Mouse (Mus musculus) layer of hippocampus, adult 8-10 months (tissue): Measurements from ENCODE around the gene 1500009L16Rik. TPM values are rescaled to one million over a fixed set of nuclear protein-coding genes. Genes with fewer than 3 reads are reported as not detected.

Source experiments
- DNase-seq, 2 experiments: peaks; one replicate each; pipeline ENCODE4 v3.0.0; 2022; ENCODE audit warnings: low spot score in 2 of 2
- total RNA-seq, 4 experiments: library from RNA; stranded (reverse); gene quantifications; 2 replicates each; pipeline ENCODE4 v1.2.4; 2022

1500009L16Rik gene
- total RNA-seq = 10 to 100 TPM; 20.7 to 28.2 (median 21.5) TPM

DNA sequence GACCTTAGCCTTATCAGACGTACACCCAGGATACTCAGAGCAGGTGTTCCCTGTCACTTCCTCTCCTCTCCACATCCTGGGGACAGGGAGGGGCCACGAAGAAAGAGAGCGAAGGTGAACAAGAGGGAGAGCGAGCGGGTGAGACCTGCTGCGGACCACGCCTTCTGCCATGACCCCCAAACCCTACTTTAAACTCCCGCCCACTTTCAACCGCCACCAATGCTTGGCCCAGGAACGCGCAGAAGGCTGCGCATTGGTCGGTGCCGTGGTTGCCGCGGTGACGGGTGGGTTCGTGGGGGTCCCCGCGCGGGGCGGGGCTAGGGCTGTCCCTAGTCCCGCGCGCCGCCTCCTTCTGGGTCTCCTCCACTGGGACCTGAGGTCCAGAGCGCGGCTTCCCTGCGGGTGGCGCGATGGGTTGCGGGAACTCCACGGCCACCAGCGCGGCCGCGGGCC is at the start of gene 1500009L16Rik:
Gene 1500009L16Rik, plus strand, starts transcription at position 287 of the 453 bp plus-strand sequence.
- DNase-seq = peak; percentile 38 to 46

DNA sequence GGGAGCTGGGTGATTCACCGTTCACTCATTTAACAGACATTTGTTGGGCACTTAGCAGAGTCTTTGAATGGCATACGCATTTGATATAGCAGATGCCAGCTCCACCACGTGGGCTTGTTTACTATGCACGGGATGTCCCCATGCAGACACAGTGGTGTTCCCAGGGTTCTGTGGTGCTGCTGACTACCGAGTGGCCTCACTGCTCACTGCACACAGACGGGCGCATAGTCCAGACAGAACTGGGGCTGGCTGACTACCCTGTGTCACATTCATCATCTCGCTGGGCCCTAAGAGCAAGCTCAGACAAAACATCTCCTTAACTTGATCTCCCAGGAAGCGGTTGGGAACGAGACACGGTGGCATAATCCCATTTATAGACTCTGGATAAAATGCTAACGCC is 41.3 kb upstream of the 1500009L16Rik start:
- DNase-seq = peak in 1 of 2 experiments; percentile 21

DNA sequence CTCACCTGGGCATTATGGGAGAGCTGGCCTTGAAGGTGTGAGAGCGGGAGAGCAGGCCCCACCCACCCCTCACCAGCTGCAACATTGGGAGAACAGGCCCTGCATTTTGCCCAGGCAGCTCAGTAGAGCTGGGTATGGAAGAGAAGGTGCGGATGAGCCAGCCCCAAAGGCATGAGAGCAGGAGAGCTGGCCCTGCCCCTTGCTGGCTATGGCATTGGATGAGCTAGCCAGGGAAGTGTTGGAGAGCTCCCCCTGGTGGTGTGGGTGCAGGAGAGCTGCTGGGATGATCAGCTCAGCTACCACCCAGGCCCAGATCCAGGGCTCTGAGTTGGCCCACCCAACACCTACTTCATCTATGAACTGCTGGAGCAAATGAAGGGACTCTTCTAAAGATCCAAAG is 34.5 kb upstream of the 1500009L16Rik start:
- no peak for DNase-seq

DNA sequence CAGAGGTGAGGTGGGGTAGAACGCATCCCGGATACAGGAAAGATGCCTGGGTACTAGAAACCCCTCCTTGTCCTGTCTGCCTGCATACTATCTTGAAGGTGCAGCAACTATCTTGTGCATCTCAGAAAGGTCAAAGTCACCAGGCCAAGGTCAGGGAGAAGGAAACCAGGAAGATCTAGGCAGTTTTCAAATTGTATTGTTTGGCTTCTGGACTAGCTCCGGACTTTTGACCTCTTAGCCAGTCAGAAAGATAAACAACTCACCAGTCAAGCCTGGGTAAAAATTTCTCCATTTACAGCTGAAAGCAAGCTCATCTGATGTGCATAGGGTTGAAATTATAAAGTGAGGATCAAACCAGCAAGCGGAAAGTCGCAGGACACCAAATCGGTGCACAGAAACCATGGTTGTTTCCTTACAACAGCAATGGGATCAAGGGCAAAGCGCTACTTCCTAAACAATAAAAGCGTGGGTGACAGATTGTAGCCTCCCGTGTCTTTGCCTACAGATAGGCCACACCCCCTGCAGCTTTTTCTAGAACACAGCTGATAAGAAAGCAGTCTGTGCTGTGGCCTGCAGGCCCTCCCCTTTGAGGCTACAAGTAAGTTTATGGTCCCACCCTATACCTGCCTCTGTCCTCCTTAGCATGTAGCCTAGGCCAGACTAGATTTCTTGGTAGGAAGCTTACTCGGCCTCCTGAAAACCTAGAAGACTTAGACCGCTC is 30.3 kb upstream of the 1500009L16Rik start:
- DNase-seq = no peak

DNA sequence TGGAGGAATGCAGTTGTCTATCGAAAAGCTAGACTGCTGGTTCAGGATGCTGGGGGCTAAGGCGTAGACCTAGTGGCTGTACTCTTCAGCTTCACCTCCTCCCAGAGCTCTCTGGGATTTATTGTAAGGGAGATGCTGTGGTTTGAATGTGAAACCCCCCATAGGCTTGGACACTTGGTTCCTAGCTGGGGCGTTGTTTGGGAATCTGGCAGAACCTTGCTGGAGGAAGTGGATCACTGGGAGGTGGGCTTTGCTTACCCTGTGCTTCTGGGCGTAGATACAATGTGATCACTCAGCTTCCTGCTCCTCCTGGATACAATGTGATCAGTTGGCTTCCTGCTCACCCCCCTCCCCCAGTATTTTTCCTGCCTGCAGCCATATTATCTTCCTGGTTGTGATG is 26.4 kb upstream of the 1500009L16Rik start:
- no peak for DNase-seq

DNA sequence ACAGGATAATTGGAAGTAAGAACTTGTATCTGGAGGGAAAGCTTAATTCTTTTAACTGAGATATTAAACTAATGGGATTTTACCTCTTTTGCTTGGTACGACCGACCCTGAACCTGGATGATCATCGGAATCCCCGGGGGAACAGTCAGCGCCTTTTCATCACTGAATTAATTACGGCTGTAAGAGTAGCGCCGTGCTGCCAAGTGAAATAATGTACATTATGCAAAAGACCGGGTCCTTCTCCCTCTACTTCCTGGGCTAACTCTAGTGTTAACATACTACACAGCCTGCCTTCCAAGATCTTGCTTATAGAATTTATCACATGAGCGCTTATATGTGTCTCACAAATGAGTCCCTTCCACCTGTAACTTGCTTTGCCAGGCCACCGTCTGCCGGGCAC is 16.0 kb upstream of the 1500009L16Rik start:
- no peak for DNase-seq

DNA sequence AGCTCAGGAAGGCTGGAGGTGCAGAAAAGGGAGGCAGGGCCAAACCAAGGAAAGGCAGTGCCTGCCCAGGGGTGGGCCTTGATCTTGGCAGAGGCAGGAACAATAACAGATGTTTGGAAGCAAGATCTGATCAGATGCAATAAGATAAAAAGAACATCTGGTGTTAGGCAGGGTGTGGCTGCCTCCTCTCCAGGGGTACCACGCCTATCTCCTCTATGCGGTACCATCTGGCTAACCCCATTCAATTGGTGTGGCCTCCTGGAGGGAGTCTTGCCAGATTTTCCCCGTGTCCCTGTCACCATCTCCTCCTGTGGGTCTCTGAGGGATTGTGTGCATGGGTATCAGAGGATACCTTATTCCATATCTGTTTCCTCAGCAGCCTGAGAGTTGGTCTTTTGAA is 12.7 kb upstream of the 1500009L16Rik start:
- DNase-seq = no peak

DNA sequence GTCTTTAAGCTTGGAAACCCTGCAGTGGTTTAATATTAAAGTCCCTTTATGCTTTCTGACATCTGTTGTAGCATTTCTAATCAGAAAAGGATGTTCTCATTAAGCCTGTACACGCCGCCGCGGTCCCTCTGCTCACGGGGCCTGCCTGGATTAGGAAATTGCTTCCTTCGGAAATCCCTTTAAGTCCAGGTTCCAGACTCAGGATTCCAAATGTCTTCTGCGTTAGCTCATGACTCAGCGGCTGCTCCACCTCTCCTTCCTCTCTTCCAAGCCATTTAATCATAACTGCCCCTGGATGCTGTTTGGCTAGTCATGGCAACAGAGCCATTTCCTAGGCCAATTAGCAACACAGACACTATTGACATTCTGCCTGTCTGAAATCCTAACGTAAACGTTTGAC is 10.9 kb upstream of the 1500009L16Rik start:
- DNase-seq = no peak

DNA sequence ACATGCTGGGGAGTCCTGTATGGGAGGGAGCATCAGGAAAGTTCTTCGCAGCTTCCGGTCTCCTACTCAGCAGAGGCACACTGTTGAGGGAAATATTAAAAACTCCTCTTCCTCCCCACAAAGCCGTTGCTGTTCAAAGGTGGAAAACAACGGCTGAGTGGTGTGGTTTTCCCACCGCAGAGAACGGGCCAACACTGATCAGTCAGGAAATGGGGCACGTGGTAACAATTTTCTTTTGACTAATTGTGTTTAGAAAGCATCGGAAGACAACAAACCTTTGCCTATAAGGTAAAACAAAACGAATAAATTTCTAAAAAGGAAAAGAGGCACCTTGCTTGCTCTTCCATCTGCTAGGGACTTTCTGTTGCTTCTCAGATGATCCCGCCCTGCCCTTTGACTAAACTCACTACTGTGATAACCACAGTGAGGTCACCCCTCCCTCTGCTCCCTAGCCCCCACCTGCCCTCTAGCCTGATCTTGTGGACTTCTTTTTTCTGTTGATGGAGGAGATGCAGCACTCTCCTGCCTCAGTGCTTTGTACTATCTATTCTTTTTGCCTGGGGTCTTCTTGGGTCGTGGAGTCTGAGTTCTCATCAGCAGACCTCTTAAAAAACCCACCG is 3.7 kb upstream of the 1500009L16Rik start:
- no peak for DNase-seq

DNA sequence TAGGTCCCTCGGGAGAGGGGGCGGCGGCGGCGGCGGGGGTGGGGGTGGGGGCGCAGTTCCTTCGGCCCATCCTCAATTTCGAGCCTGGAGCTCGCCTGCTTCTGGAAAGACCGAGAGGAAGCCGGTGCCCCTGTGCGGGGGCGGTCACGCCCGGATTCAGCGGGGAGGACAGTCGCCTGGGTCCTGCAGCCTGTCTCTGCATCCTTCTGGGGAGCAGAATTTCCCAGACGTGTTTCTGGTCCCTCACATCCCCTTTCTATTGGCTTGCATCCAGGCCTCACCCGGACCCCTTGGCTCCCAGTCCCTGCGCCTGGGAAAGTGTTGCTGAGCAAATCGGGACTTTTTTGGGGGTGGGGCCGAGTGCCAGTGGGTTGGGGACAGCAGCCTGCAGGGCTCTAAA is 390 bp downstream of the 1500009L16Rik start:
- peak in 1 of 2 experiments; percentile 15 for DNase-seq

DNA sequence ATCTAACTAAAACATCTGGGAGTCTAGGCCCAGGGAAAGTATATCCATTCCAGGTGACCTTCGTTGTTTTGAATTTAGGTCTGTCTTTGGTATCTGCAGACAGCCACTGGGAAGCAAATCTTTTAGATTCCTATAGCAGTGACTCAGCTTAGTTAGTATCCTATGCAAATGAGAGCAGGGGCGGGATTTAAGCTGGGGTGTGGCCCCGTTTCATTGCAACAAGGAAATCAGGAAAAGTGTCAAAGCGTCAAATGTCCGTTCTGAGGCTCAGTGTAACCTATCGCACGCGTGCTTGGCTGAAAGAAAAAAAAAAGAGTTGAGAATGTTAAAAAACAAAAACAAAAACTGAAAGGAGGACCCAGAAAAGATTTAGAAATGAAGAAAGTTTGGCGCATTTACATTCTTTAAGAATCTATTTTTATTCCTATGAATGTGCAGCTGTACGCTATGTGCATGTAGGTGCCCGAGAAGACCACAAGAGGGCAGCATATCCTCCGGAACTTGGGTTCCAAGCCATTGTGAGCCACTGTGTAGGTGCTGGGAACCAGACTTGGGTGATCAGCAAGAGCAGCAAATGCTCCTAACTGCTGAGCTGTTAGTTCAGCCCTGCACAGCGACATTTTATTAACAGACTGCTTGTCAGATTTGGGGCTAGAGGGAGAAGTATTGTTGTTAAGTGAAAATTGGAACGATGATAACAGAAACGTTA is 1.8 kb downstream of the 1500009L16Rik start:
- no peak for DNase-seq

DNA sequence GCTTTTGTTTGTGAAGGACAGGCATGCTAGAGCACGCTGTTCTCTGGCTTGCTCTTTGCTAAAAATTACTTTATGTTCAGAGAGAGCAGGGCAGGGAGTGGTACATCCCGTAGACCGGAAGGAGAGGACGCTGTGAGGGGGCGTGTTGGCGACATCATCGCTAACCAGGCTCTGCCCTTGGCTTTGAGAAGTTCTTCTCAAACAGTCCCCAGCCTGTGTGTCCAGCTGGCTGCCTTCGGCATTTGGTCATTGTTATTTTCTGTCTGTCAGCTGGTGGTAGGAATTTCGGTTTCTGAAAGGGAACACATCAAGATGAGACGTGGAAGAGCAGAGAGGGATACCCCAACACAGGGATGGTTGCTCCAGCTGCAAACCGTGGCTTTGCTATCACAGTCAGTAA is 3.5 kb downstream of the 1500009L16Rik start:
- DNase-seq = no peak

DNA sequence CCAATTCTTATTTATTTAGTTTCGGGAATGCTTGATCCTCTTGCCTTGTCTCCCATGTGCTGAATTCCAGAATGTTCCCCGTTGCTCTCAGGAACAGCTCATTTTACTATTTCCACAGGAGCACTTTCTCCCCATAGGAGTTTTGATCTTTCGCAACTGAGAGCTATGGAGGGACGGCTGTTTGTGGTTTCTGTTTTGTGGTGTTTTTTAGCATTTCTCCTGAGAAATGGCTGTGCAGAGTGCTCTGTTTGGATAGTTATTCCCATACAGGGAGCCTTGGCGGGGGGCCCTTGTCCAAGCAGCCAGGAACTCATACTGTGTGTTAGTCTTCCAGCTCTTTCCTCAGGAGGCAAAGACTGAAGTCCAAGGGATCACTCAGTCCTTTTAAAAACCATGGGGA is 5.2 kb downstream of the 1500009L16Rik start:
- no peak for DNase-seq

DNA sequence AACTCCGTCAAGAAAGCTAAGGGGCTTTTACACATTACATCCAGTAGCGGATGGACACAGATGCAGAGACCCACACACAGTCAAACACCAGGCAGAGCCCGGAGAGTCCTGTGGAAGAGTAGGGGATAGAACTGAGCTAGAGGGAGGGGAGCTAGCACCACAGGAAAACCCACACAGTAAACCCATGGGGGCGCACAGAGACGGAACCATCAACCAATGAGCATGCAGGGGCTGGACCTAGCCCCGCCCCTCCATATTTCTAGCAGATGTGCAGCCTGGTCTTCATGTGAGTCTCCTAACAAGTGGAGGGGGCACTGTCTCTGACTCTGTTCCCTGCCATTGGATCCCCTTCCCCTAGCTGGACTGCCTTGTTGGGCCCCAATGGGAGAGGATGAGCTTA is 5.9 kb downstream of the 1500009L16Rik start:
- no peak for DNase-seq

DNA sequence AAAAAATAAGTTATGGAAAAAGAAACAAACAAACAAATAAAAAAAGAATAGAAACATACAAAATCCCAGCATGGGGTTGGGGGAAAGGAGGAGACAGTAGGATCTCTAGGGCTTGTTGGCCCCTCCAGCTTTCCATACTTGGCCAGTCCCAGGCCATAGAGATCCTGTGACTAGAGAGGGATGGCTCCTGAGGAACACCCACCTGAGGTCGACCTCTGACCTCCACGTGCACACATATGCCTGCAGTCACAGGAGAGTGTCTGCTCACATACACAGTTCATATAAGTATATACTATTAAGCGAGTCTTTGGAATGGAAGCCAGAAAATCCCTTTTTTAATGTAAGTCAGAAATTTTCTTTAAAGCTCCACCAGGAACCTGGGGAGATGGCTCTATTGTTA is 6.4 kb downstream of the 1500009L16Rik start:
- DNase-seq = no peak

DNA sequence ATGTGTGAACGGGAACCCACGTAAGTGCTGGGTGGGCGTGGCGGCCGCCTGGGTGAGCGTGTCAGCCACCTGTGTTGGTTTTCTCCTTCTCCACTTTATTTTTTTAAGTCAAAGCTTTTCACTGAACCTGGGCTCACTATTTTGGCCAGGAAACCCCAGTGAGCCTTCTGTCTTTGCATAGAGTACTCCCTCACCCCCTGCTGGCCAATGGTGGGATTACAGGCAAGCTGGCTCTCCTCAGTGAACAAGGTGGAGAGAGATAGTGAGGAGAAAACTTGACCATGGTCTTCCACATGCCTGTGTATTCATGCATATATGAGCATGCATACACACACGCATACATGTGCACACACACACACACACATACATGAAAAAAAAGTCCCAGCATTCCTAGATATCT is 6.8 kb downstream of the 1500009L16Rik start:
- DNase-seq = peak; percentile 73 to 91

DNA sequence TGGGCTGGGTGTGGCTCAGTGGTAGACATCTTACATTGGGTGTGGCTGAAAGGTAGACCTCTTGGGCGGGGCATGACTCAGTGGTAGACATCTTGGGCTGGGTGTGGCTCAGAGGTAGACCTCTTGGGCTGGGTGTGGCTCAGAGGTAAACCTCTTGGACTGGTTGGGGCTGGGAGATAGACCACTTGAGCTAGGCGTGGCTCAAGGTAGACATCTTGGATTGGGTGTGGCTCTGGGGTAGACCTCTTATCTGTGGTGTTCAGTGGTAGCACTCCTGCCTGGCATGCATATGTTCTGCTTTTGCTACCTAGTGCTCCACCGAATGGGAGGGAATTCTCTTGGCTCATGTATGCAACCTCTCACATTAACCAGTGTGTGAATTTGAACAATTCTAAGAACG is 11.1 kb downstream of the 1500009L16Rik start:
- DNase-seq = no peak

DNA sequence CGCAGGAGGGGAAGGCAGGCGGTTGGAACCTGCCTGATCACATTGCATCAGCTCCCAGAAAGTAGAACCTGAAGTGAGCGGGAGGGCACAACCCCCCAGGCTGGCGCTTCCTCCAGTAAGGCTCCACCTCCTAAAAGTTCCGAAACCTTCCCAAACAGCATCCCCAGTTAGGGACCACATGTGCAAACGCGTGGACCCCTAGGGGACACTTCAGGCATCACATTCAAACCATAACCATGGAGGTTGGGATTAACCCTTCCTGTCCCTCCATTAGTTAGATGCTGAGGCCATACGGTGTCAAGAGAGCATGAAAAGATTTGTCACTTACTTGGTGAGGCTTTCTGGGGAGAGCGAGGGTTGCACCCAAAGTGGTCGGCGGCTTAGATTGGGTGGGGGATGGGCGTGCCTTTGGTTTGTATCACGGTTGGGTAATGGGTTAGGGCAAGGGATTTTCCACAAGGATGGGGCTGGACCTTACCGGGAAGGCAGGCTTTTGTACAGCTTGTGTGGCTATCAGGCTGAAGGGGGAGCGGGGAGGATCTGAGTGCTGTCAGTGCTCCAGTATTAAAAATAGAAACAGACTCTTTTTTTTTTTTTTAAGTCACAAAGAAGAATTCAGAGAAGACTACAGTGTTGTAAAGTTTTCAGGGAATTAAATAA is 16.5 kb downstream of the 1500009L16Rik start:
- DNase-seq = no peak

DNA sequence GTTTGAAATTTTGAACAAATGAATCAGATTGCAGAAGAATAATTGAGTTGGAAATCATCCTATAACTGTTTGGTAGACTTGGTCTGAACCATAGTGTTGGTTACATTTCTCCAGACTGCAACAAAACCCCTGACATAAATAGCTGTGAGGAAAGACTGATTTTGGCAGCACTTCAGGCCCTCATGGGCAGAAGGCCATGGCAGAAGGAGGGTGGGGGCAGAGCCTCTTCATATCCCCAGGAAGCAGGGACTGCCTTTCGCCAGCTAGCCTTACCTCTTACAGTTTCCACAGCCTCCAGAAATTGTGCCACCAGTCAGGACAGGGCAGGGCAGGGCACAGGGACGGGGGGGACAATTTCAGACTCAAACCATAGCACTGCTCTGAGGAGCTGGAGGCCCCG is 22.0 kb downstream of the 1500009L16Rik start:
- no peak for DNase-seq

DNA sequence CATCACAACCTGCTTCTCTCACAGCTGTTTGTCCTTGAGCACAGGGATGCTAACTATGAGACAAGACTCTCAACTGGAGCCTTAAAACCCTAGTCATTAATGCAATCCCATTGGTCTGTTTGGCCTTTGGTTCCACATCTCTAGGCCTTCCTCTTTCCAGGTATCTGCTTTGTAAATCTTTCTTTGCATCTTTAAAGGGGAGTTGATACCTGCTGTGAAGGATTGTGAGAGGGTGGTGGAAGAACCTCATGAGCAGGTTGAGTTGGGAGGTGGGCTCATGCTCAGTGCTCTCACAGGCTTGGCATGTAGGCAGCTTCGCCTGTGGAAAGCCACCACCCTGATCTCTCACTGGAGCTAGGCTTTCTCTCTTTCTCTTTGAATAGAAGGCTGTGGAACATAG is 30.4 kb downstream of the 1500009L16Rik start:
- no peak for DNase-seq

DNA sequence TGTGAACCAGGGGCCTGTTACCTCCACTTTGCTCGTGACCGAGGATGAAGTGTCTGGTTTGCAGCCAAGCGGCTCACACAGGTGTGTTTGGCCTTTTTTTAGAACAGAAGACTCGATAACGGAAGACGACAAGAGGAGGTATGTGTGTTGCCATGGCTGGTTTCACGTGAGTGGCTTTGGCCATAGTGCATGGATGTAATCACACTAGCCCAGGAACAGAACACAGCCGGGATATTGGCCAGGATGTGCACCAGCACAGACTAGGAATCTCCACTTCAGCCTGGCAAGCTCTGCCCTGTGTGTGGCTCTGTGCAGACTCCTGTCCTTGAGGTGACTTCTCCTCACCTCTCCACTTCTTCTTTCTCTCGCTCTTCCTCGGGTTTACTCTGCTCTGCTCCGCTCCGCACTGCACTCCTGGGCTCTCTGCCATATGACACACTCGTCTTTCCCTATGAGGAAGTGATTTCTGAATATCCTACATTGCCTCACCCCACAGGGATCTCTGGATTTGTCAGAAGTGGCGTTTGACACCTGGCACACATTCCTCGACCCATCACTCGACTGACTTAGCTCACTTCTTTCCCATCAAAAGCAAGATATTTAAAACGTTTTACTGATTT is 34.8 kb downstream of the 1500009L16Rik start:
- DNase-seq = no peak
